Mouse (Mus musculus) ES-E14 (cell line): ENCODE measurements at regions not wholly inside any gene's neighbourhood (a gene's known extent, or its start where the extent isn't known, plus 50 kb on each side); places are given as distances from the start of the nearest gene placed in this dataset.

ENCODE experiments used
- DNase-seq: peaks from one replicate; pipeline ENCODE4 v3.0.0-alpha.2; 2013; ENCODE audit warnings: low read depth, low spot score
- H3K27ac ChIP-seq: 2 replicates; pipeline ENCODE4 v1.5.1; 2012; ENCODE audit warnings: low read depth, mild to moderate bottlenecking, low read length, moderate library complexity, mixed read lengths; ENCODE audit not compliant: poor library complexity, insufficient read depth, severe bottlenecking
- H3K36me3 ChIP-seq: 2 replicates; pipeline ENCODE4 v1.6.1; 2012; ENCODE audit warnings: mild to moderate bottlenecking, low read length, moderate library complexity, mixed read lengths; ENCODE audit not compliant: control insufficient read depth, poor library complexity, insufficient read depth, severe bottlenecking
- H3K4me1 ChIP-seq, 2 experiments: fragments of 150-350 bp in 1 of 2; sonication (generic) in 1 of 2; 2 replicates each; pipeline ENCODE4 v1.6.1; 2012; ENCODE audit warnings: low read length in 2 of 2, mild to moderate bottlenecking in 1 of 2, mixed read lengths in 1 of 2; ENCODE audit not compliant: control insufficient read depth in 2 of 2, insufficient read depth in 2 of 2, poor library complexity in 1 of 2
- H3K4me3 ChIP-seq, 2 experiments: fragments of 150-350 bp in 1 of 2; sonication (generic) in 1 of 2; 2 replicates each; pipeline ENCODE4 v1.5.1; 2012; ENCODE audit warnings: low read length in 2 of 2, low read depth in 1 of 2, mild to moderate bottlenecking in 1 of 2, mixed read lengths in 1 of 2; ENCODE audit not compliant: insufficient read depth in 1 of 2, poor library complexity in 1 of 2, severe bottlenecking in 1 of 2
- H3K9ac ChIP-seq: 2 replicates; pipeline ENCODE4 v1.6.1; 2012; ENCODE audit warnings: low read depth, mild to moderate bottlenecking, low read length, mixed read lengths; ENCODE audit not compliant: poor library complexity, insufficient read depth, severe bottlenecking
- H3K9me3 ChIP-seq: fragments of 150-350 bp; sonication (generic); 2 replicates; pipeline ENCODE4 v1.6.1; 2012; ENCODE audit warnings: low read depth, mild to moderate bottlenecking, low read length; ENCODE audit not compliant: control insufficient read depth, insufficient read depth
- CHD2 ChIP-seq: IDR thresholded peaks from 2 replicates; pipeline ENCODE4 v1.6.1; 2014; ENCODE audit warnings: mild to moderate bottlenecking, low read depth, low read length, inconsistent platforms
- HCFC1 ChIP-seq: IDR thresholded peaks from 2 replicates; pipeline ENCODE4 v1.6.1; 2012; ENCODE audit warnings: low read length, inconsistent platforms, borderline replicate concordance; ENCODE audit not compliant: insufficient read depth
- MAFK ChIP-seq: IDR thresholded peaks from 2 replicates; pipeline ENCODE4 v1.6.1; 2014; ENCODE audit warnings: mild to moderate bottlenecking, low read depth, low read length, inconsistent platforms; ENCODE audit not compliant: insufficient read depth
- ZC3H11A ChIP-seq: IDR thresholded peaks from 2 replicates; pipeline ENCODE4 v1.6.1; 2012; ENCODE audit warnings: low read depth, mild to moderate bottlenecking, inconsistent platforms, low read length, borderline replicate concordance
- ZNF384 ChIP-seq: IDR thresholded peaks from 2 replicates; pipeline ENCODE4 v1.6.1; 2012; ENCODE audit warnings: low read depth, low read length, inconsistent platforms
- in situ Hi-C, 2 experiments: fragments of 600-800 bp; cut with MboI; formaldehyde crosslinking; loops; one replicate each; pipeline ENCODE4 v1.15.1; 2025; ENCODE audit warnings: low sequenced_read_pairs in 2 of 2, inconsistent platforms in 1 of 2; ENCODE audit not compliant: unreplicated experiment in 2 of 2

DNA sequence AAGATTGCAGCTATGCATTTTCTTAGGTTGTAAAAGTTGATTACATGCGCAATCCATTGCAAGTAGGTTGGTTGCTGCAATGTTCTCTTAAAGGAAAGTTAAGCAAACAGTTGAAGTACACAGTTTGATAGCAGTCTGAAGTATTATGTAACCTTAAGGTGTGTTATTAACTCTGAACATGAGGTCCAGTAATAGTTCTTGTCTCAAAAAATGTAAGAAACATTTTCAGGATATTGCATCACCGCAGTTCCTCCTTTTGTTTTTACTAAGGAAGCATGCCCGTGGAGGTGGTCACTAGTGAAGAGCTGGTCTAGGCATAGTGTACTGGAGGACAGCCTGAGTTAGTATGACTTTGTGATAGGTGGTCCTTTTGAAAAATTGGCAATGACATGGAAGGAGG, 339.4 kb upstream of the Cldn34d start:
- Histone ChIP-seq H3K4me1 (no peaks in the 10 kb centered on the region), H3K27ac (no peak overlapping the region), H3K9ac (no peak overlapping the region), H3K4me3 (no peak overlapping the region), H3K9me3 (no peaks in the 10 kb centered on the region), H3K36me3 (no peaks in the 10 kb centered on the region)
- TF ChIP-seq ZNF384, result no peak
- TF ChIP-seq MAFK, result no peak
- in situ Hi-C loops, result loop anchor here in 1 of 2 experiments (10.0 kb wide), 1 partner anchor 117 kb away; no protein-coding TSS in a partner anchor
- no peak for DNase-seq

GRCm38 (mm10) chrX:76938315-76938714, 335.6 kb upstream of the Cldn34d start:
- H3K27ac ChIP-seq, result no peak overlapping the region
- DNase-seq, result no peak
- no peaks in the 10 kb centered on the region for H3K36me3 ChIP-seq
- TF ChIP-seq ZC3H11A (no peak), HCFC1 (no peak), ZNF384 (no peak), MAFK (no peak), CHD2 (no peak)
- no peak overlapping the region for H3K9ac ChIP-seq
- H3K4me1 ChIP-seq, result no peaks in the 10 kb centered on the region
- no peak overlapping the region for H3K4me3 ChIP-seq
- in situ Hi-C loops, result no loop called here
- no peaks in the 10 kb centered on the region for H3K9me3 ChIP-seq
